Comparison of ENCODE assay signal across 9 mouse cellular contexts in genomic region chr12:85524193-85524858, GRCm38 (mm10). TPM values are rescaled to one million over a fixed set of nuclear protein-coding genes. Genes with fewer than 3 reads are reported as not detected.
A peak's percentile ranks its signal among the peaks of the same experiment; 100 is the strongest.
DNase-seq lines count a peak whose midpoint lies in the region; ATAC-seq and TF ChIP-seq lines count a peak whose summit lies in the region.
"Had no signal": no experiment of that assay in that cellular context is flagged by ENCODE, and none has a peak within 500 bp of the region (broad histone marks: within the 10 kb centered on the region; RNA-seq: fewer than 3 reads in every experiment).

No protein-coding gene starts in this region.

- peak overlapping the region; percentile 18; the same call in 1 of the 2 replicates for H3K4me3 ChIP-seq in layer of hippocampus, adult 2 months
- no peak overlapping the region for H3K4me3 ChIP-seq in hindbrain, embryonic 14.5 days (replicated peaks; ENCODE audit: low read length)
- no peak overlapping the region for H3K4me3 ChIP-seq in neural tube, embryonic 15.5 days (replicated peaks)
- H3K4me3 ChIP-seq: liver, embryonic 12.5 days had no signal

- no peaks in the 10 kb centered on the region for H3K9me3 ChIP-seq in hindbrain, embryonic 14.5 days (ENCODE audit: control insufficient read depth, low read length)
- H3K9me3 ChIP-seq in neural tube, embryonic 15.5 days (replicated peaks): no peaks in the 10 kb centered on the region
- H3K9me3 ChIP-seq: liver, embryonic 12.5 days had no signal

- no peaks in the 10 kb centered on the region for H3K27me3 ChIP-seq in hindbrain, embryonic 14.5 days (ENCODE audit: control insufficient read depth, insufficient read depth, low read length)
- no peaks in the 10 kb centered on the region for H3K27me3 ChIP-seq in neural tube, embryonic 15.5 days (replicated peaks)
- H3K27me3 ChIP-seq: liver, embryonic 12.5 days had no signal

- WGBS in hindbrain, embryonic 14.5 days: 33% methylated on average over 8 of the region's 8 CpGs
- 30% methylated on average over 8 of the region's 8 CpGs for WGBS in neural tube, embryonic 15.5 days

- peak overlapping the region; percentile 77 for H3K27ac ChIP-seq in layer of hippocampus, adult 2 months
- peak overlapping the region; percentile 32; the same call in 1 of the 2 replicates for H3K27ac ChIP-seq in hindbrain, embryonic 14.5 days
- H3K27ac ChIP-seq in neural tube, embryonic 15.5 days (replicated peaks): peak overlapping the region; percentile 61
- H3K27ac ChIP-seq: kidney, postnatal 0 days; liver, embryonic 12.5 days had no signal

- H3K4me2 ChIP-seq in hindbrain, embryonic 14.5 days (replicated peaks): 0 out of 2 replicates have a peak overlapping the region, but pooled peaks have one; percentile 0
- H3K4me2 ChIP-seq in neural tube, embryonic 15.5 days: 0 out of 2 replicates have a peak overlapping the region, but pooled peaks have one; percentile 13
- H3K4me2 ChIP-seq: liver, embryonic 12.5 days had no signal

- DNase-seq in layer of hippocampus, adult 2 months (ENCODE audit: low spot score in 2 of 2): peak; percentile 19 to 25
- DNase-seq in layer of hippocampus, adult 9-10 months (ENCODE audit: low spot score): no peak
- DNase-seq in cerebellum, postnatal 10 days: peak; percentile 36 to 51
- no peak for DNase-seq in hindbrain, embryonic 14.5 days (ENCODE audit: low spot score)
- DNase-seq in kidney, postnatal 4 days: no peak
- DNase-seq in frontal cortex, postnatal 14 days (ENCODE audit: low spot score in 2 of 2): no peak

- no peaks in the 10 kb centered on the region for H3K36me3 ChIP-seq in hindbrain, embryonic 14.5 days (replicated peaks; ENCODE audit: control insufficient read depth, insufficient read depth)
- no peaks in the 10 kb centered on the region for H3K36me3 ChIP-seq in neural tube, embryonic 15.5 days
- H3K36me3 ChIP-seq: liver, embryonic 12.5 days had no signal

- no peak for TF ChIP-seq CTCF in layer of hippocampus, adult 2 months (conservative IDR thresholded peaks at IDR 0.05)

- peaks cover 13% of the 10 kb centered on the region for H3K4me1 ChIP-seq in hindbrain, embryonic 14.5 days (replicated peaks; ENCODE audit: control insufficient read depth, insufficient read depth, low read length)
- H3K4me1 ChIP-seq in neural tube, embryonic 15.5 days: peaks cover 19% of the 10 kb centered on the region
- H3K4me1 ChIP-seq: liver, embryonic 12.5 days had no signal

- peak; percentile 55; the same call in 1 of the 2 replicates for ATAC-seq in hindbrain, embryonic 14.5 days (ENCODE audit: low FRiP score)
- peak; percentile 77; the same call in 1 of the 2 replicates for ATAC-seq in neural tube, embryonic 15.5 days (ENCODE audit: low FRiP score)
- ATAC-seq: liver, embryonic 12.5 days had no signal

- H3K9ac ChIP-seq in hindbrain, embryonic 14.5 days: no peak overlapping the region
- H3K9ac ChIP-seq in neural tube, embryonic 15.5 days (replicated peaks): no peak overlapping the region
- H3K9ac ChIP-seq: liver, embryonic 12.5 days had no signal

RNA-seq across cellular contexts. Expression of gene Fos, which starts 50.6 kb away (rescaled TPM):
- 10 to 100 TPM in 1 of 2 experiments, 1 to 10 TPM in 1; 8.9 to 13.7 TPM for total RNA-seq in layer of hippocampus, adult 2 months (2021)
- 2.7 and 3.4 TPM in 2 replicates for polyA plus RNA-seq in hindbrain, embryonic 14.5 days (2014; fragmentation: Nextera tagmentation; extraction: Ambion mirVana)
- polyA plus RNA-seq in neural tube, embryonic 15.5 days (2015; fragmentation: Nextera tagmentation; extraction: Ambion mirVana): 5.7 and 6.0 TPM in 2 replicates

Comparison
In these comparisons a context has a peak if more than half of its experiments do, and no peak if none do; other contexts are left out.
1. DNase-seq: peak in layer of hippocampus, adult 2 months (2 of 2) and cerebellum, postnatal 10 days (2 of 2); none in layer of hippocampus, adult 9-10 months (single experiment), hindbrain, embryonic 14.5 days (single experiment), kidney, postnatal 4 days (0 of 2) and frontal cortex, postnatal 14 days (0 of 2).
2. Peak in every context shown above with its lines, with median percentiles within 50 percentile points of each other: H3K27ac ChIP-seq.